Mouse (Mus musculus) heart, adult 2 months (tissue): Measurements from ENCODE around the gene Coro1c. TPM values are rescaled to one million over a fixed set of nuclear protein-coding genes. Genes with fewer than 3 reads are reported as not detected.

ENCODE experiments used
- DNase-seq, 2 experiments: peaks; one replicate each; pipeline ENCODE4 v3.0.0; 2021
- H3K27ac ChIP-seq: fragments of 200-600 bp; 2 replicates; pipeline ENCODE4 v1.8.1; 2022
- H3K27me3 ChIP-seq: fragments of 200-500 bp; 2 replicates; pipeline ENCODE4 v1.6.1; 2012; ENCODE audit warnings: mild to moderate bottlenecking, low read length, inconsistent platforms, mixed read lengths; ENCODE audit not compliant: control insufficient read depth, insufficient read depth
- H3K36me3 ChIP-seq: fragments of 200-500 bp; 2 replicates; pipeline ENCODE4 v1.6.1; 2012; ENCODE audit warnings: low read length, inconsistent platforms; ENCODE audit not compliant: control insufficient read depth, insufficient read depth
- H3K4me1 ChIP-seq: fragments of 200-500 bp; 2 replicates; pipeline ENCODE4 v1.6.1; 2011; ENCODE audit warnings: low read length; ENCODE audit not compliant: control insufficient read depth, insufficient read depth
- H3K4me3 ChIP-seq: fragments of 200-600 bp; 2 replicates; pipeline ENCODE4 v1.8.1; 2022
- H3K79me2 ChIP-seq: fragments of 200-500 bp; replicated peaks from 2 replicates; pipeline ENCODE4 v1.6.1; 2012; ENCODE audit warnings: mild to moderate bottlenecking, inconsistent platforms, low read length, moderate library complexity, mixed read lengths; ENCODE audit not compliant: control insufficient read depth, insufficient read depth
- H3K9ac ChIP-seq: fragments of 200-500 bp; 2 replicates; pipeline ENCODE4 v1.6.1; 2012; ENCODE audit warnings: low read depth, mild to moderate bottlenecking, control low read depth, inconsistent platforms, low read length, mixed read lengths
- CTCF ChIP-seq: fragments of 200-600 bp; IDR thresholded peaks from 2 replicates; pipeline ENCODE4 v1.8.1; 2022; ENCODE audit warnings: antibody characterized with exemption, mild to moderate bottlenecking, moderate library complexity
- EP300 ChIP-seq: fragments of 200-500 bp; IDR thresholded peaks from 2 replicates; pipeline ENCODE4 v1.6.1; 2011; ENCODE audit warnings: low read depth, low read length, control low read depth; ENCODE audit not compliant: insufficient read depth
- POLR2A ChIP-seq: fragments of 200-500 bp; IDR thresholded peaks from 2 replicates; pipeline ENCODE4 v1.6.1; 2011; ENCODE audit warnings: mild to moderate bottlenecking, low read depth, low read length, control low read depth; ENCODE audit not compliant: insufficient read depth
- WGBS: fragments of 180-500 bp; shearing (Covaris S2); methylation state at CpG from one replicate; pipeline ENCODE4 v1.1.7; 2018; 5-methylcytosine and 5-hydroxymethylcytosine counted together
- intact Hi-C: fragments of 180-260 bp; cut with DNase I; formaldehyde crosslinking; loops from one replicate; pipeline ENCODE4 v1.15.1; 2025
- long read RNA-seq: library from polyadenylated mRNA; stranded (forward); transcript quantifications from one replicate; pipeline ENCODE4 v2.0.0, GENCODE M21; 2021
- polyA plus RNA-seq: library from polyadenylated mRNA; depleted of rRNA; stranded (reverse); fragments of >200 nt; gene quantifications from 2 replicates; pipeline ENCODE4 v1.2.3, GENCODE M21; 2012; rRNA removed
- total RNA-seq, 2 experiments: library from RNA; stranded (reverse); gene quantifications; 2 replicates each; pipeline ENCODE4 v1.2.3; 2021

The Coro1c gene
- 10 to 100 TPM; 24.6 to 30.1 TPM for total RNA-seq
- 24.1 and 27.9 TPM in 2 replicates for polyA plus RNA-seq
- long read RNA-seq, transcript Coro1c-201 (11 exons, 3,491 nt), result major isoform, 13 of 17 reads
- long read RNA-seq, partial matches to known transcripts, result 1 of 17 reads
- long read RNA-seq, other reads (novel, unspliced or antisense), result 3 of 17 reads

DNA sequence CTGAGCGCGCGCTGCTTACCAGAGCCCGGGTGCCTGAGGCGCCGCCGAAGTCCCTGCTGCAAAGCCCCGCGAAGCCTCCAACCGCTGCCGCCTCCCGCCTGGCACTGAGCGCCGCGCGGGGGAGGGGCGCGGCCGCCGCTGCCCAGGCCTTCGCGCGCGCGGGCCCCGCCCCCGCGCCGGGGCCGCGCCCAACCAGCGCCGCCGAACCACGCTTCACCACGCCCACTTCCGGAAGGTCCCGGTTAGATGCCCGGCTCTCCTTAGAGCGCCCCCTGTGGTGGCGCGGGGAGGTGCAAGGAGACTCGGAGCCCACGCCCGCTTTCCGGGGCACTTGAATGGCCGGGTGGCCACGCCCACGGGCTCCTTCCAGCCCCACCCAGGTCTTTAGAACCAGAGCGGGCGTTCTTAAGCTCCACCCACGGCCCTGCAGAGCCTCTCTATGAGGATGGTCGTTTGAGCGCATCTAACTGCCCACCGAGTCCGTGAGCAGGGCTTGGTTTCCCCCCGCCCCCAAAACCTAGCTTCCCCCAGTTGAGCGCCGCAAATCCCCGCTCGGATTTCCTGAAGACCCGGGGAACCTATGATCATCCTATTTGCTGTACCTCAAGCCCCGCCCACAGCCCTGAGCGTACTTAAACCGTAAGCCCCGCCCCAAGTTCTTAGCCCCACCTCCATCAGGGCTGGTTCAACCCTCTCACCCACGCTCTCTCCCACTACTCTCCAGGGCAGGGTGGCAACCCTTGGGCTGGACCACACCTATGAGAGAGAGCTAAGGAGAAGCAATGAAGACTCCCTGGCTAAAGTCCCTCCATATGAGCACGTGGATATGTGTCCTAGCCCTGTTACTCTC, at the start of gene Coro1c:
Gene Coro1c, minus strand, starts transcription at position 167 of the 850 bp plus-strand sequence.
- H3K27ac ChIP-seq, result peak within 1 kb of the TSS; percentile 92
- H3K36me3 ChIP-seq, result no peaks in the 10 kb centered on the region
- TF ChIP-seq CTCF (peak; percentile 88), POLR2A (peak; percentile 47), EP300 (peak; percentile 40; the same call in 1 of the 2 replicates)
- H3K9ac ChIP-seq, result peak within 1 kb of the TSS; percentile 90
- H3K4me3 ChIP-seq, result peak within 1 kb of the TSS; percentile 87
- H3K4me1 ChIP-seq, result peaks cover 12% of the 10 kb centered on the region
- peak; percentile 99 to 100 for DNase-seq
- intact Hi-C loops, result loop anchor here (2.0 kb wide), 1 partner anchor 54 kb away; no protein-coding TSS in a partner anchor
- H3K27me3 ChIP-seq, result no peaks in the 10 kb centered on the region
- WGBS, result under 1% methylated on average over 68 of the region's 68 CpGs
- H3K79me2 ChIP-seq, result peaks cover 3% of the 10 kb centered on the region

GRCm38 (mm10) chr5:113956510-113956909, 48.0 kb upstream of the Coro1c start:
- intact Hi-C loops, result loop anchor here (1.0 to 2.0 kb wide), 3 partner anchors 30 to 89 kb away; no protein-coding TSS in a partner anchor
- Histone ChIP-seq H3K4me1 (peaks cover 2% of the 10 kb centered on the region; the same call in 1 of the 2 replicates), H3K4me3 (no peak overlapping the region), H3K27me3 (no peaks in the 10 kb centered on the region), H3K79me2 (no peaks in the 10 kb centered on the region), H3K36me3 (no peaks in the 10 kb centered on the region), H3K9ac (no peak overlapping the region), H3K27ac (no peak overlapping the region)
- 4% methylated on average over 4 of the region's 4 CpGs for WGBS
- DNase-seq, result peak; percentile 81 to 94
- TF ChIP-seq POLR2A (no peak), EP300 (peak; percentile 91; the same call in 1 of the 2 replicates), CTCF (peak; percentile 99)

- WGBS, result 79% methylated on average over 8 of the region's 8 CpGs
- no peak overlapping the region for H3K4me3 ChIP-seq
- H3K79me2 ChIP-seq, result no peaks in the 10 kb centered on the region
- H3K9ac ChIP-seq, result no peak overlapping the region
- intact Hi-C loops, result loop anchor here (1.0 to 2.0 kb wide), 4 partner anchors 25 to 90 kb away; no protein-coding TSS in a partner anchor
- DNase-seq, result no peak
- H3K27ac ChIP-seq, result no peak overlapping the region; the same call in 1 of the 2 replicates
- H3K27me3 ChIP-seq, result no peaks in the 10 kb centered on the region
- H3K36me3 ChIP-seq, result no peaks in the 10 kb centered on the region
- peaks cover 2% of the 10 kb centered on the region; the same call in 1 of the 2 replicates for H3K4me1 ChIP-seq
- TF ChIP-seq POLR2A (no peak), CTCF (no peak), EP300 (no peak)
These were observed 47.1 kb upstream of the Coro1c start for GRCm38 (mm10) chr5:113955691-113956090.

- H3K27ac ChIP-seq, result peak overlapping the region; percentile 47
- no peaks in the 10 kb centered on the region for H3K36me3 ChIP-seq
- H3K4me1 ChIP-seq, result peaks cover 2% of the 10 kb centered on the region; the same call in 1 of the 2 replicates
- no peak overlapping the region for H3K4me3 ChIP-seq
- no peak for DNase-seq
- 42% methylated on average over 5 of the region's 5 CpGs for WGBS
- no peak overlapping the region for H3K9ac ChIP-seq
- no peak for TF ChIP-seq EP300
- no peak for TF ChIP-seq CTCF
- no peak for TF ChIP-seq POLR2A
- intact Hi-C loops, result loop anchor here (2.0 kb wide), 1 partner anchor 24 kb away; no protein-coding TSS in a partner anchor
- no peaks in the 10 kb centered on the region for H3K27me3 ChIP-seq
- no peaks in the 10 kb centered on the region for H3K79me2 ChIP-seq
These were observed 46.7 kb upstream of the Coro1c start for GRCm38 (mm10) chr5:113955281-113955680.

DNA sequence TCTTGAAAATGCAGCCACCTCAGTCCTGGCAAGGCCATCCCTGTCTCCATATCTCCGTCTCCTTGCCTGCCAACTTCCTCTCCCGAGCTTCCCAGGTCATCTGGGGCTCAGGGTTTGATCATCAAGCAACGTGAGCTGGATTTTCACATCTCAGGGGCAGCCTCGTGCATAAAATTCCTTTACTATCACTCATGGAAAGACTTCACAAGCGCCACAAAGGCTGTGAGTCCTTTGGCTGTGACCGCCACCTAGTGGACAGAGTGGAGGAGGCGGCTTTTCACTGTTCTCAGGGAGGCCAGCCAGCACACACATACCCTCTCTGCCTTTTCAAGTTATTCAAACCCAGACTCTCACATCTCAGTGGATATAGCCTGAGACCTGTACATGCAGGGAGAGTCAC, 45.9 kb upstream of the Coro1c start:
- H3K4me1 ChIP-seq, result peaks cover 2% of the 10 kb centered on the region; the same call in 1 of the 2 replicates
- H3K4me3 ChIP-seq, result no peak overlapping the region
- no peaks in the 10 kb centered on the region for H3K79me2 ChIP-seq
- H3K27me3 ChIP-seq, result no peaks in the 10 kb centered on the region
- WGBS, result 3% methylated on average over 7 of the region's 7 CpGs
- peak; percentile 87 for DNase-seq
- no peaks in the 10 kb centered on the region for H3K36me3 ChIP-seq
- intact Hi-C loops, result loop anchor here (1.0 to 5.0 kb wide), 3 partner anchors 24 to 182 kb away; partner anchors contain the start of genes Iscu and Sart3
- H3K9ac ChIP-seq, result no peak overlapping the region
- TF ChIP-seq EP300, result peak; percentile 96
- no peak for TF ChIP-seq POLR2A
- TF ChIP-seq CTCF, result peak; percentile 95
- peak overlapping the region; percentile 57 for H3K27ac ChIP-seq
